ENCODE assay signal across 8 mouse cellular contexts in the genomic region with DNA sequence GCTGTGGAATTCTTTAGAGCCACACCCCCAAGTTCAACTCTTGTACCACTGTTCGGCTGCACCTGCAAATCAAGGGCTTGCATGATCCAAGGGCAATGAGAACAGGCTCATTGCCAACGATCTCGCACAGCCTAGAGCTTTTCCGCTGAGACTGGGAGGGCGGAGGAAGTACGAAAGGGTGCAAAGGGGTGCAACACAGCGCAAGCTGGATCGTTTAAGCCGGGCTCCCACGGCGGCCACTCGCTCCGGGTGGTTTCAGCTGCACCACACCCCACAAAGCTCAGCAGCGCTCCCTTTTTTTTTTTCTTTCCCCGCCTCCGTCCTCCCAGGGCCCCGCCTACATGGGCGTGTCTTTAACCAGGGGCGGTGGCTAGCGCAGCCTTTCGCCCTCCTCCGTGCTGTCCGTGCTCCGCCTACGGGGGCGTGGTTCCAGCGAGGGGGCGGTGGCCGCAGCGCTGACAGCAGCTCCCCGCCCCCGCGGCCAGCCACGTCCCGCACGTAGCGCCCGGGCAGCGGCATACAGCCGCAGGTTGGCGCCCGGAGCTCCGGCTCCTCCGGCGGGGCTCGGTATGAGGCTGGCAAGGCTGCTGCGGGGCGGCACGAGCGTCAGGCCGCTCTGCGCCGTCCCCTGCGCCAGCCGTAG. TPM values are rescaled to one million over a fixed set of nuclear protein-coding genes. Genes with fewer than 3 reads are reported as not detected.
DNase-seq lines count a peak whose midpoint lies in the region; ATAC-seq lines count a peak whose summit lies in the region.

A gene (plus strand): TSS at position 424 of the 643 bp plus-strand sequence.

- H3K36me3 ChIP-seq in hindbrain, embryonic 16.5 days (ENCODE audit: control insufficient read depth, insufficient read depth, low read length): no peaks in the 10 kb centered on the region
- H3K36me3 ChIP-seq in macrophage (ENCODE audit: inconsistent target): no peaks in the 10 kb centered on the region

- peaks cover 32% of the 10 kb centered on the region for H3K79me2 ChIP-seq in macrophage (ENCODE audit: inconsistent target)

- H3K4me3 ChIP-seq in hindbrain, embryonic 16.5 days (ENCODE audit: low read length): peak within 1 kb of the TSS; percentile 86
- H3K4me3 ChIP-seq in macrophage (ENCODE audit: inconsistent target): peak within 1 kb of the TSS; percentile 48

- peaks cover 4% of the 10 kb centered on the region for H3K4me1 ChIP-seq in hindbrain, embryonic 16.5 days (ENCODE audit: control insufficient read depth, insufficient read depth, low read depth, low read length)

- H3K9me3 ChIP-seq in hindbrain, embryonic 16.5 days (ENCODE audit: control insufficient read depth, low read length): no peaks in the 10 kb centered on the region

- under 1% methylated on average over 34 of the region's 55 CpGs for WGBS in hindbrain, embryonic 16.5 days
- under 1% methylated on average over 55 of the region's 55 CpGs for WGBS in macrophage (ENCODE audit: missing documents)

- H3K27ac ChIP-seq in hindbrain, embryonic 16.5 days (ENCODE audit: low read depth, low read length): peak within 1 kb of the TSS; percentile 89
- peak within 1 kb of the TSS; percentile 75 for H3K27ac ChIP-seq in macrophage

- peak within 1 kb of the TSS; percentile 77 for H3K4me2 ChIP-seq in hindbrain, embryonic 16.5 days (ENCODE audit: low read length)

- peak; percentile 92 for DNase-seq in WW6 (ENCODE audit: low read depth, low spot score)
- DNase-seq in cerebellum, postnatal 4 days (ENCODE audit: low spot score in 2 of 2): peak; percentile 90 to 95
- peak; percentile 99 for DNase-seq in gastrocnemius, adult 18-20 months (ENCODE audit: low spot score)
- peak; percentile 97 to 98 for DNase-seq in left cerebral cortex, adult 18-20 months (ENCODE audit: low spot score in 2 of 2)
- peak; percentile 98 for DNase-seq in right cerebral cortex, adult 18-20 months
- DNase-seq in urinary bladder, postnatal 10 days (ENCODE audit: low spot score): peak; percentile 95

- no peaks in the 10 kb centered on the region for H3K27me3 ChIP-seq in hindbrain, embryonic 16.5 days (replicated peaks; ENCODE audit: control insufficient read depth, insufficient read depth, low read length)

- ATAC-seq in hindbrain, embryonic 16.5 days: peak; percentile 98

- H3K9ac ChIP-seq in hindbrain, embryonic 16.5 days (ENCODE audit: low read depth, low read length): peak within 1 kb of the TSS; percentile 89

RNA-seq across cellular contexts. Expression of the gene that starts here (rescaled TPM):
- total RNA-seq in gastrocnemius, adult 18-20 months (2021): 10 to 100 TPM; 65.7 to 72.6 TPM
- 24.0 and 25.1 TPM in 2 replicates for polyA plus RNA-seq in hindbrain, embryonic 16.5 days (2015; fragmentation: Nextera tagmentation; extraction: Ambion mirVana)
- 10 to 100 TPM; 44.8 to 52.9 TPM for total RNA-seq in left cerebral cortex, adult 18-20 months (2021)
- 10 to 100 TPM in 14 of 26 experiments, 1 to 10 TPM in 12; 1.3 to 44.0 (median 12.1) TPM for total RNA-seq in macrophage (2018; cell fraction: chromatin; rRNA removed)
- total RNA-seq in macrophage (2018; cell fraction: cytosol; rRNA removed): 10 to 100 TPM in 13 of 26 experiments, 1 to 10 TPM in 13; 5.3 to 23.6 (median 11.2) TPM
- total RNA-seq in macrophage (2018; cell fraction: nucleus; rRNA removed): 10 to 100 TPM in 12 of 26 experiments, 1 to 10 TPM in 14; 2.8 to 36.2 (median 8.8) TPM
- 19.0 to 31.9 TPM (median 22.9 TPM) in 3 replicates for polyA plus RNA-seq in macrophage (2018)

Comparison
In these comparisons a context has a peak if more than half of its experiments do, and no peak if none do; other contexts are left out.
1. Peak in every context shown above with its lines: DNase-seq, ATAC-seq, H3K4me3 ChIP-seq and H3K27ac ChIP-seq.